26 mouse cellular contexts compared by ENCODE assay signal in the genomic region with DNA sequence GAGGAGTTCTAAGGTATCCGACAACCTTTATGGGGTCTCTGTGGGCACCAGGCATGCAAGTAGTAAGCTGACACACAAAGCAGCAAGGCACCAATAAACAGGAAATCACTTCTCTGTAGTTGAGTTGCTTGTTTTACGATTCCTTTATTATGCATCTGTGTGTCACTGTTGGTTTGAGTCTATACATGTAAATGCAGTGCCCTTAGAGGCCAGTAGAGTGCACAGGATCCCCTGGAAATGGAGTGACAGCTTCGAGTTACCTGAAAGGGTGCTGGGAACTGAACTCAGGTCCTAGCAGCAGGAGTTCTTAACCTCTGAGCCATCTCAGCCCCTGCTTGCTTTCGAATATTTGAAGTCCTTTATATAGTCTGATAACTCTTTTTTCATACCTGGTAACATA.
"Had no signal": no experiment of that assay in that cellular context is flagged by ENCODE, and none has a peak within 500 bp of the region (broad histone marks: within the 10 kb centered on the region; RNA-seq: fewer than 3 reads in every experiment).

No protein-coding gene starts in this region.

- H3K9me3 ChIP-seq: heart, embryonic 10.5 days; hindbrain, embryonic 10.5 days; hindbrain, embryonic 12.5 days; intestine, embryonic 15.5 days; kidney, embryonic 15.5 days; limb, embryonic 13.5 days; limb, embryonic 15.5 days; liver, embryonic 15.5 days had no signal

- H3K27me3 ChIP-seq: heart, embryonic 12.5 days; hindbrain, embryonic 12.5 days; intestine, embryonic 15.5 days; kidney, embryonic 15.5 days; limb, embryonic 13.5 days; limb, embryonic 15.5 days; liver, embryonic 13.5 days; liver, embryonic 15.5 days had no signal

- DNase-seq: gastrocnemius, postnatal 25 days; heart, adult 18-20 months; heart, postnatal 10 days; heart, postnatal 4 days; kidney, adult 11 months; kidney, adult 2 months; kidney, adult 9 months; kidney, postnatal 14 days; kidney, postnatal 36 days; layer of hippocampus, postnatal 36 days; left cerebral cortex, postnatal 4 days; liver, embryonic 13.5 days had no signal

- H3K36me3 ChIP-seq: hindbrain, embryonic 10.5 days; intestine, embryonic 15.5 days; kidney, embryonic 15.5 days; limb, embryonic 15.5 days; liver, embryonic 13.5 days; liver, embryonic 15.5 days had no signal

- H3K27ac ChIP-seq: heart, embryonic 10.5 days; hindbrain, embryonic 10.5 days; hindbrain, embryonic 12.5 days; hindbrain, embryonic 14.5 days; intestine, embryonic 15.5 days; kidney, embryonic 15.5 days; kidney, postnatal 0 days; limb, embryonic 13.5 days; limb, embryonic 15.5 days; liver, embryonic 13.5 days; liver, embryonic 15.5 days had no signal

- ATAC-seq: hindbrain, embryonic 16.5 days; inflammation-experienced regulatory T-cells, adult 6 months; intestine, embryonic 15.5 days had no signal

- H3K9ac ChIP-seq: heart, embryonic 12.5 days; hindbrain, embryonic 12.5 days; hindbrain, embryonic 14.5 days; intestine, embryonic 15.5 days; kidney, embryonic 15.5 days; limb, embryonic 13.5 days; limb, embryonic 15.5 days; liver, embryonic 13.5 days; liver, embryonic 15.5 days had no signal

- H3K4me2 ChIP-seq: heart, embryonic 12.5 days; hindbrain, embryonic 12.5 days; hindbrain, embryonic 14.5 days; intestine, embryonic 15.5 days; kidney, embryonic 15.5 days; limb, embryonic 13.5 days; limb, embryonic 15.5 days; liver, embryonic 11.5 days; liver, embryonic 13.5 days; liver, embryonic 15.5 days had no signal

- H3K4me1 ChIP-seq: heart, embryonic 12.5 days; intestine, embryonic 15.5 days; kidney, embryonic 15.5 days; limb, embryonic 13.5 days; limb, embryonic 15.5 days; liver, embryonic 15.5 days had no signal

- H3K4me3 ChIP-seq: heart, embryonic 10.5 days; heart, embryonic 12.5 days; hindbrain, embryonic 10.5 days; hindbrain, embryonic 12.5 days; intestine, embryonic 15.5 days; kidney, embryonic 15.5 days; limb, embryonic 13.5 days; limb, embryonic 15.5 days; liver, embryonic 13.5 days; liver, embryonic 15.5 days had no signal
